Mouse (Mus musculus): ENCODE data around the gene Olfr632.
"Not testable (repeated sequence)": the region's sequence is repeated elsewhere in the genome, so short reads cannot be mapped to it uniquely, and the experiment has no call there.

Gene Olfr632

GRCm38 (mm10) chr7:103934264-103934663, at the start of gene Olfr632:
Olfr632 (plus strand) TSS chr7:103934347.
- no peak for DNase-seq (ENCODE audit: extremely low read depth, low read depth)

GRCm38 (mm10) chr7:103886152-103886551, 48.0 kb upstream of the Olfr632 start, which contains the start of gene Olfr66:
Olfr66 (minus strand) TSS chr7:103886252.
- no peak for DNase-seq (ENCODE audit: extremely low read depth, low read depth)

GRCm38 (mm10) chr7:103894385-103894784, 39.8 kb upstream of the Olfr632 start, which contains the start of gene Olfr64:
Olfr64 (minus strand) TSS chr7:103894485.
- no peak for DNase-seq (ENCODE audit: extremely low read depth, low read depth)

GRCm38 (mm10) chr7:103903187-103903586, 31.0 kb upstream of the Olfr632 start, which contains the start of gene Olfr65:
Olfr65 (plus strand) TSS chr7:103903487.
- DNase-seq (ENCODE audit: extremely low read depth, low read depth), result no peak

GRCm38 (mm10) chr7:103910047-103910446, 24.1 kb upstream of the Olfr632 start:
- DNase-seq (ENCODE audit: extremely low read depth, low read depth), result peak; percentile 80

GRCm38 (mm10) chr7:103912969-103913511, 21.1 kb upstream of the Olfr632 start:
- peak; percentile 46 for DNase-seq (ENCODE audit: extremely low read depth, low read depth)

- no peak for DNase-seq (ENCODE audit: extremely low read depth, low read depth)
These were observed 18.8 kb upstream of the Olfr632 start for GRCm38 (mm10) chr7:103915338-103915737.

- no peak for DNase-seq (ENCODE audit: extremely low read depth, low read depth)
These were observed 5.6 kb upstream of the Olfr632 start, which contains the start of gene Olfr631 for GRCm38 (mm10) chr7:103928525-103928924. Olfr631 (plus strand) TSS chr7:103928825.

- DNase-seq (ENCODE audit: extremely low read depth, low read depth), result peak; percentile 33
These were observed 8.6 kb downstream of the Olfr632 start for GRCm38 (mm10) chr7:103942730-103943129.

GRCm38 (mm10) chr7:103944137-103944536, 10.0 kb downstream of the Olfr632 start, which contains the start of gene Olfr633:
Olfr633 (plus strand) TSS chr7:103944437.
- DNase-seq (ENCODE audit: extremely low read depth, low read depth), result no peak

- DNase-seq (ENCODE audit: extremely low read depth, low read depth), result not testable (repeated sequence)
These were observed 32.7 kb downstream of the Olfr632 start for GRCm38 (mm10) chr7:103966873-103967272.

GRCm38 (mm10) chr7:103970852-103971251, 36.7 kb downstream of the Olfr632 start, which contains the start of gene Olfr635:
Olfr635 (plus strand) TSS chr7:103971152.
- DNase-seq (ENCODE audit: extremely low read depth, low read depth), result no peak

- no peak for DNase-seq (ENCODE audit: extremely low read depth, low read depth)
These were observed 37.6 kb downstream of the Olfr632 start for GRCm38 (mm10) chr7:103971782-103972181.
